Mouse (Mus musculus): Measurements from ENCODE around the gene Necab2.

Necab2 gene

GRCm38 (mm10) chr8:119428350-119428740, 18.2 kb upstream of the Necab2 start:
- DNase-seq (ENCODE audit: low spot score in 2 of 2): no peak

- no peak for DNase-seq (ENCODE audit: low spot score in 2 of 2)
These were observed 17.7 kb upstream of the Necab2 start for GRCm38 (mm10) chr8:119428766-119429327.

GRCm38 (mm10) chr8:119429552-119429951, 17.0 kb upstream of the Necab2 start:
- no peak for DNase-seq (ENCODE audit: low spot score in 2 of 2)

GRCm38 (mm10) chr8:119430250-119430649, 16.3 kb upstream of the Necab2 start:
- no peak for DNase-seq (ENCODE audit: low spot score in 2 of 2)

GRCm38 (mm10) chr8:119430690-119431089, 15.8 kb upstream of the Necab2 start:
- no peak for DNase-seq (ENCODE audit: low spot score in 2 of 2)

GRCm38 (mm10) chr8:119432372-119432771, 14.1 kb upstream of the Necab2 start:
- DNase-seq (ENCODE audit: low spot score in 2 of 2): no peak

- DNase-seq (ENCODE audit: low spot score in 2 of 2): no peak
These were observed 12.8 kb upstream of the Necab2 start, which contains the start of gene Osgin1 for GRCm38 (mm10) chr8:119433582-119434174. Osgin1 (plus strand) TSS chr8:119434124.

GRCm38 (mm10) chr8:119434569-119434968, 11.9 kb upstream of the Necab2 start:
- DNase-seq (ENCODE audit: low spot score in 2 of 2): no peak

- no peak for DNase-seq (ENCODE audit: low spot score in 2 of 2)
These were observed 11.0 kb upstream of the Necab2 start for GRCm38 (mm10) chr8:119435527-119435926.

- no peak for DNase-seq (ENCODE audit: low spot score in 2 of 2)
These were observed 10.2 kb upstream of the Necab2 start for GRCm38 (mm10) chr8:119436331-119436730.

GRCm38 (mm10) chr8:119436933-119437332, 9.6 kb upstream of the Necab2 start:
- no peak for DNase-seq (ENCODE audit: low spot score in 2 of 2)

- DNase-seq (ENCODE audit: low spot score in 2 of 2): no peak
These were observed 9.0 kb upstream of the Necab2 start for GRCm38 (mm10) chr8:119437506-119437905.

- no peak for DNase-seq (ENCODE audit: low spot score in 2 of 2)
These were observed 7.6 kb upstream of the Necab2 start for GRCm38 (mm10) chr8:119438876-119439275.

GRCm38 (mm10) chr8:119439424-119439823, 7.1 kb upstream of the Necab2 start:
- no peak for DNase-seq (ENCODE audit: low spot score in 2 of 2)

- DNase-seq (ENCODE audit: low spot score in 2 of 2): no peak
These were observed 6.6 kb upstream of the Necab2 start for GRCm38 (mm10) chr8:119439893-119440249.

- DNase-seq (ENCODE audit: low spot score in 2 of 2): peak in 1 of 2 experiments; percentile 43
These were observed 6.1 kb upstream of the Necab2 start for GRCm38 (mm10) chr8:119440250-119440951.

- DNase-seq (ENCODE audit: low spot score in 2 of 2): no peak
These were observed 5.6 kb upstream of the Necab2 start for GRCm38 (mm10) chr8:119440952-119441270.

- DNase-seq (ENCODE audit: low spot score in 2 of 2): no peak
These were observed 4.5 kb upstream of the Necab2 start for GRCm38 (mm10) chr8:119442013-119442412.

GRCm38 (mm10) chr8:119442970-119443369, 3.5 kb upstream of the Necab2 start:
- no peak for DNase-seq (ENCODE audit: low spot score in 2 of 2)

- DNase-seq (ENCODE audit: low spot score in 2 of 2): no peak
These were observed 666 bp downstream of the Necab2 start for GRCm38 (mm10) chr8:119446990-119447780.

GRCm38 (mm10) chr8:119447781-119448170, 1.3 kb downstream of the Necab2 start:
- DNase-seq (ENCODE audit: low spot score in 2 of 2): no peak

- no peak for DNase-seq (ENCODE audit: low spot score in 2 of 2)
These were observed 3.1 kb downstream of the Necab2 start for GRCm38 (mm10) chr8:119449627-119450026.

- DNase-seq (ENCODE audit: low spot score in 2 of 2): no peak
These were observed 4.6 kb downstream of the Necab2 start for GRCm38 (mm10) chr8:119451131-119451530.
